Mouse (Mus musculus): Measurements from ENCODE around the gene Sertad3. TPM values are rescaled to one million over a fixed set of nuclear protein-coding genes. Genes with fewer than 3 reads are reported as not detected.

Sertad3 gene
- total and polyA plus RNA-seq, 3 experiments, result 2.0 to 6.7 TPM; not detected in 1

DNA sequence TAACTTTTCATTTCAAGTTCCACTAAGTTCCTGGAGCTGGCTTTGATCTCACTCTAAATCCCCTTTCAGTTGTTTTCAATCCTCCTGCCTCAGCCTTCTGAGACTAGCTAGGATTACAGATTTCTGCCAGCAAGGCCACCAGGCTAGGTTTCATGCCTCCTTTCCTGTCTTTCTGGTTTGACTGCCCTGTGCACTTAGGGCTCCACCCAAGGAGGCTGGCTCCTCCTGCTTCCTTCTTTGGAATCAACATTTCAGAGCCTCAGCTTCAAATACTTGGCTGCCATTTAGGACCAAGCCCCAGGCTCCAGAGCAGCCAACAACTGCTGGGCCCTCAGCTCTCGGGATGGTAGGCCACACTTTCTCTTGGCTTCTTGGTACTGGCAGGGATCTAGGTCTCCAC lies 47.0 kb downstream of the Sertad3 start:
- Histone ChIP-seq H3K9ac (ENCODE audit: control insufficient read depth, low read depth, low read length, poor library complexity, severe bottlenecking) (no peak overlapping the region), H3K4me1 (ENCODE audit: control insufficient read depth in 1 of 2, insufficient read depth in 2 of 2, low read length in 2 of 2) (0 out of 4 replicates have a peak, but pooled peaks cover 0 to 3% of the 10 kb centered on the region in 2 experiments), H3K27ac (ENCODE audit: control insufficient read depth, low read depth, low read length) (no peak overlapping the region), H3K9me3 (replicated peaks; ENCODE audit: insufficient read depth, low read length) (no peaks in the 10 kb centered on the region), H3K36me3 (ENCODE audit: control insufficient read depth in 1 of 2, insufficient read depth in 2 of 2, low read length in 2 of 2) (no peaks in the 10 kb centered on the region), H3K27me3 (ENCODE audit: control insufficient read depth in 1 of 2, insufficient read depth in 2 of 2, low read length in 2 of 2) (no peaks in the 10 kb centered on the region), H3K79me2 (ENCODE audit: control insufficient read depth, insufficient read depth, low read length, poor library complexity) (no peaks in the 10 kb centered on the region), H3K4me3 (ENCODE audit: control insufficient read depth in 1 of 2, insufficient read depth in 1 of 2, low read depth in 2 of 2, low read length in 2 of 2) (no peak overlapping the region)
- DNase-seq (ENCODE audit: low read depth, low spot score), result no peak
- TF ChIP-seq POLR2AphosphoS5 (IDR thresholded peaks at IDR 0.05; ENCODE audit: borderline replicate concordance, low read depth, low read length), result no peak
- no peak for TF ChIP-seq E2F4 (IDR thresholded peaks at IDR 0.05; ENCODE audit: borderline replicate concordance, low read depth, low read length)
- no peak for TF ChIP-seq NELFE (IDR thresholded peaks at IDR 0.05; ENCODE audit: low read depth, low read length)
- no peak for TF ChIP-seq POLR2A (IDR thresholded peaks at IDR 0.05; ENCODE audit: control insufficient read depth in 1 of 2, insufficient read depth in 1 of 2, low read depth in 1 of 2, low read length in 2 of 2, poor library complexity in 1 of 2)

DNA sequence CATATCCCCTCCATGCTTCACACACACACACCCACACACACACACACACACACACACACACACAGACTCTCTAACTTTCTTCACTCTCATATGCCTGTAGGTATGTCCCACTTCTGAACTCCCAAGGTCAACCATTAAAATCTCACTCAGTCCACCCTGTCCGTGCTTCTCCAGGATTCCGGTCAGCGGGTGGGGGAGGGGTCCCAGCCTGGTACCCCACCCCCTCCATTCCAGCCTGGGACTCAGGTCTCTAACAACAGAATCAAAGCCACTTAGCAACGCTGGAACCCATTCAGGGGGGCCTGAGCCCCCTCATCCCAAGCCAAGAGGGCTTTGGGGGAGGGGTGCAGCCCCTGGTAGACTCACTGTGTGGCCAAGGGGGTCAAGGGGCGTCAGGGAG lies 49.4 kb downstream of the Sertad3 start, which contains the start of gene Hipk4:
Hipk4 (plus strand) TSS at position 301 of the 400 bp plus-strand sequence.
- H3K9ac ChIP-seq (ENCODE audit: control insufficient read depth, low read depth, low read length, poor library complexity, severe bottlenecking), result no peak within 1 kb of the TSS
- TF ChIP-seq TBP (IDR thresholded peaks at IDR 0.05; ENCODE audit: low read depth, low read length) (no peak), CHD2 (IDR thresholded peaks at IDR 0.05; ENCODE audit: low read length) (no peak), GATA1 (IDR thresholded peaks at IDR 0.05; ENCODE audit: low read depth, low read length) (no peak), HCFC1 (IDR thresholded peaks at IDR 0.05; ENCODE audit: low read depth, low read length) (no peak), UBTF (IDR thresholded peaks at IDR 0.05; ENCODE audit: borderline replicate concordance, insufficient read depth, low read depth, low read length) (no peak), E2F4 (IDR thresholded peaks at IDR 0.05; ENCODE audit: borderline replicate concordance, low read depth, low read length) (no peak), JUND (IDR thresholded peaks at IDR 0.05; ENCODE audit: low read depth, low read length) (no peak), SIN3A (IDR thresholded peaks at IDR 0.05; ENCODE audit: low read length) (no peak), TAL1 (IDR thresholded peaks at IDR 0.05; ENCODE audit: low read length) (no peak), CHD1 (IDR thresholded peaks at IDR 0.05; ENCODE audit: low read depth, low read length) (no peak), CTCF (IDR thresholded peaks at IDR 0.05 in 2 of 3, conservative IDR thresholded peaks at IDR 0.05 in 1 of 3; ENCODE audit: control insufficient read depth in 1 of 3, insufficient read depth in 1 of 3, low read depth in 2 of 3, low read length in 3 of 3, poor library complexity in 1 of 3, severe bottlenecking in 1 of 3) (no peak), POLR2AphosphoS5 (IDR thresholded peaks at IDR 0.05; ENCODE audit: borderline replicate concordance, low read depth, low read length) (no peak), MYC (IDR thresholded peaks at IDR 0.05; ENCODE audit: low read depth, low read length) (no peak), ZC3H11A (IDR thresholded peaks at IDR 0.05; ENCODE audit: low read depth, low read length) (no peak), ZMIZ1 (IDR thresholded peaks at IDR 0.05; ENCODE audit: low read depth, low read length) (no peak), ETS1 (IDR thresholded peaks at IDR 0.05; ENCODE audit: low read depth, low read length) (no peak), ELF1 (IDR thresholded peaks at IDR 0.05; ENCODE audit: low read depth, low read length) (no peak)
- no peaks in the 10 kb centered on the region for H3K79me2 ChIP-seq (ENCODE audit: control insufficient read depth, insufficient read depth, low read length, poor library complexity)
- peaks cover 0 to 3% of the 10 kb centered on the region in 2 experiments; a peak in 1 of 4 replicates for H3K4me1 ChIP-seq (ENCODE audit: control insufficient read depth in 1 of 2, insufficient read depth in 2 of 2, low read length in 2 of 2)
- no peak for DNase-seq (ENCODE audit: low read depth, low spot score)
- H3K27me3 ChIP-seq (ENCODE audit: control insufficient read depth in 1 of 2, insufficient read depth in 2 of 2, low read length in 2 of 2), result no peaks in the 10 kb centered on the region
- no peak within 1 kb of the TSS for H3K27ac ChIP-seq (ENCODE audit: control insufficient read depth, low read depth, low read length)
- H3K36me3 ChIP-seq (ENCODE audit: control insufficient read depth in 1 of 2, insufficient read depth in 2 of 2, low read length in 2 of 2), result no peaks in the 10 kb centered on the region
- no peaks in the 10 kb centered on the region for H3K9me3 ChIP-seq (replicated peaks; ENCODE audit: insufficient read depth, low read length)
- H3K4me3 ChIP-seq (ENCODE audit: control insufficient read depth in 1 of 2, insufficient read depth in 1 of 2, low read depth in 2 of 2, low read length in 2 of 2), result no peak within 1 kb of the TSS
